Mouse (Mus musculus): ENCODE data around the gene Tomm40.

The Tomm40 gene

DNA sequence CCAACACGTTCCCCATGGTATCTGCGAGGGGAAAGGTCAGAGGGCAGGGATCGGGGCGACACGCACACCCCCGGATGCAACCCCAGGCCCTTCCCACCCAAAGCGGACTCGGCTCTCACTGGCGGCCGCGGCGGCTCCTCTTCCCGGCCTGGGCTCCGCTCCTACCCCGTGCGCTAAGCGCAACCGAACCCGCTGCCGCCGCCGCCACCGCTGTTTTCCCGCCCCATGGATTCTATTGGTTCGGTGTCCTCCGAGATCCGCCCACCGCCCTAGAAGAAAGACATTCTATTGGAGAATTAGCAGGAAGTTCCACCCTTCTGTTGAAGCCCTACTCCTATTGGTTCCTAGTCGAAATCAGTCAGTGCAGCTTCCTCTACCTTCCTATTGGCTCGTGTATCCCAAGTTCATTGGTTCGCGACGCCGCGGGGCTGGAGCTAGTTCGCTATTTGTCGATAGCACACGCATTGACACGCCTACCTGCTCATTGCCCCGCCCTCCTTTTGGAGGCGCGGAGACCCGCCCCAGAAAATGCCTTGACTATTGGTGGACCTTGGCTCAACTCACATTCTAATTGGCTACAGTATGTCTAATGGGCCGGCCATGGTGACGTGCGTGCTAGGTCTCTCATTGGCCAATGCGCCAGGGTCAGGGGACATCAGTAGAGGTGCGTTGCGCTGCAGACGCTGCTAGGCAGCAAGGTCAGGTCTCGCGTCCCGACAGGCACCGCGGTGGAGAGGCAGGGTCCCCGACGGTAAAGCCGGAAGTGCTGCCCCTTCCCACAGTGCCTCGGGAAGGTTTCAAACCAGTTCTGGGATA, at the start of gene Tomm40:
Gene Tomm40 (minus strand): TSS at position 200 of the 816 bp plus-strand sequence.
- DNase-seq (ENCODE audit: low spot score in 2 of 2): peak; percentile 99 to 100

DNA sequence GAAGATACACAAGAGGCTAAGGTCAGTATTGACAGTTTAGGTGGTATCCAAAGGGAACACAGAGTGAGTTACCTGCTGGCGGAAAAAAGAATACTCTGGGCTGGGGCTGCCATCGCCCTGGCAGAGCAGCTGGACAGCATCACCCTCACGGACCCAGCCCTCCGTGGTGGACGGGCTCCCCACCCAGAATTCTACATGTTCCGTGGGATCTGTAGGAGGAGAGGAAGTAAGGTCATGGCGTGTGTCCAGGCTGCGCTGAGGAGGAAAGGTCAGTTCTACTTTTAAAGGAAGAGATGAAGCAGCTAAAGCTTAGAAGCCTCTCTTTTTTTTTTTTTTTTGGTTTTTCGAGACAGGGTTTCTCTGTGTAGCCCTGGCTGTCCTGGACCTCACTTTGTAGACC, 49.3 kb upstream of the Tomm40 start:
- DNase-seq (ENCODE audit: low spot score in 2 of 2): no peak

DNA sequence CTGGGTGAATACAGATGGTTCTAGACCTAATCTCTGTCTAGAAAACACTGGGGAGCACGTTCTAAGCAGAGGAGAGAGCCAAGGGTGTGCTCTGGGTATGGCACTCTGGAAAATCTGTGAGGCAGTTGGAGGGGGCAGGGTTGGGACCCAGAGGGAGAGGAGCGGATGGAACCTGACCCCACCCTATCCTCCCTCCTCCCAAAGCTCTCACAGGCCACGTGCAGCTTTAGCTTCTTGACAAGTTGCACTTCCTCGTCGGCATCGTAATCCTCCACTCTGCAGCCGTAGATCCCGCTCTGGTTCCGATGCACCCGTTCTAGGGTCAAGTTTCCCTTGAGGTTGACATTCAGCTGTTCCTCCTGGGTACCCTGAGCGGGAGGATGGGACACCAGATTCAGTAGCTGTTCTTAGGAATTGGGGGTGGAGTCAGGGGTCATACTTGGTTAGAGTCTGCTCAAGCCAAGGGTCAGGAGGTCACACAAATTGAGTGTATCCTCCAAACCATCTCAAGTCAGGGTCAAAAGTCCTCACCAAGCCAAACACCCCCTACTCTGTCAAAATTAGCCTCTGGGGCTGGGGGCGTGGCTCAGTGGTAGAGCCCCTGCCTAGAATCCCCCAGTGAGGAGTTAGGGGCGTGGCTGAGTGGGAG, 48.7 kb upstream of the Tomm40 start:
- DNase-seq (ENCODE audit: low spot score in 2 of 2): no peak

DNA sequence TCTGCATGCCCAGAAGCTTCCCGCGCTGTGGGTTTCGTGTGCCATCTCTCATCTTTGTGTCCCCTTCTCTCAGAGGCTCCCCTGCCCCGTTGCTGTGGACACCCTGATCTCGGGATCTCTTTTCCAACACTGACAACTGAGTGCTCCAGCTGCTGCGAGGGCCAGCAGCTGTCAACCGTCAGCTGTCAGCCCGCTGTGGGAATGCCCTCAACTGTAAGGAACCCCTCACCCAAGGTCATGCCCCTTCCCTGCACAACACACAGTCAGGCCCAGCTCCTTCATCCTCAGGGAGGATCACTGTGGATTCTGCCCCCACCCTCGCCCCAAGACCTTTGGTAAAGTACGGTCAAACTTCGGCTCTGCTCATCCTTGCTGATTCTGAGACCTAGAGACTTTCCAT, 47.0 kb upstream of the Tomm40 start:
- DNase-seq (ENCODE audit: low spot score in 2 of 2): no peak

DNA sequence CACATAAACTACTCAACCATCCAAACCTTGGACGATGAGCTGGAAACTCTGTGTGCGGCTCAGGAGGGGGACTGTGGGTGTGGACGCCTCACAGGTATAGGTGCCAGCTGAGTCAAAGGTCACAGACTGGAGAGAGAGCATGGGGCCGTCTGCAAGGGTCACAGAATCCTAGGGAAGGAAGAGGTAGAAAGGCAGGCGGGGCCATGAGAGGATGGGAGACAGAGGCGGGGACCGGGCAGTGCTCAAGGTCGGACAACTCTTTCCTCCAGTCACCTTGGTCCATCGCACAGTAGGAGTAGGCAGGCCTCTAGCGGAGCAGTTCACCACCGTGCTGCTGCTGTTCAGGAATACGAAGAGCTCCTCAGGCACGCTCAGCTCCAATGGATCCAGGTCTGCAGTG, 44.8 kb upstream of the Tomm40 start:
- no peak for DNase-seq (ENCODE audit: low spot score in 2 of 2)

DNA sequence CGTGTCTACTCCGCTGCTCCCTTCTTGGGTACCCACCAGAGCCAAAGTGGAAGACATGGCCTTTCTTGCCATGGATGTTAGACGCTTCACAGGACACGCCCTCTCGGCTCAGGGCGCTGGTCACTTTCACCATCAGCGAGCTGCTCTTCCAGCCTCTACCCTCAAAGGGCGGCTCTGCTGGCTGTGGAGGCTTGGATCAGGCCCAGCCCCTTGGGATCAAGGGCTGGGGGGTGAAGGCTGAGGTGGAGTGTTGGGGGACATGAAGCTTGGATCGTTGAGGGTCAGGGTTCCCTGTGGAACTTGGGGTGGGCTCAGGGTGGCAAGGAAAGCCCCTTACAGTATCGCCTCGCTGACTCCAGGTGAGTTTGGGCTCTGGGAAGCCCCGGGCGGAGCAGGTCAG, 43.4 kb upstream of the Tomm40 start:
- no peak for DNase-seq (ENCODE audit: low spot score in 2 of 2)

DNA sequence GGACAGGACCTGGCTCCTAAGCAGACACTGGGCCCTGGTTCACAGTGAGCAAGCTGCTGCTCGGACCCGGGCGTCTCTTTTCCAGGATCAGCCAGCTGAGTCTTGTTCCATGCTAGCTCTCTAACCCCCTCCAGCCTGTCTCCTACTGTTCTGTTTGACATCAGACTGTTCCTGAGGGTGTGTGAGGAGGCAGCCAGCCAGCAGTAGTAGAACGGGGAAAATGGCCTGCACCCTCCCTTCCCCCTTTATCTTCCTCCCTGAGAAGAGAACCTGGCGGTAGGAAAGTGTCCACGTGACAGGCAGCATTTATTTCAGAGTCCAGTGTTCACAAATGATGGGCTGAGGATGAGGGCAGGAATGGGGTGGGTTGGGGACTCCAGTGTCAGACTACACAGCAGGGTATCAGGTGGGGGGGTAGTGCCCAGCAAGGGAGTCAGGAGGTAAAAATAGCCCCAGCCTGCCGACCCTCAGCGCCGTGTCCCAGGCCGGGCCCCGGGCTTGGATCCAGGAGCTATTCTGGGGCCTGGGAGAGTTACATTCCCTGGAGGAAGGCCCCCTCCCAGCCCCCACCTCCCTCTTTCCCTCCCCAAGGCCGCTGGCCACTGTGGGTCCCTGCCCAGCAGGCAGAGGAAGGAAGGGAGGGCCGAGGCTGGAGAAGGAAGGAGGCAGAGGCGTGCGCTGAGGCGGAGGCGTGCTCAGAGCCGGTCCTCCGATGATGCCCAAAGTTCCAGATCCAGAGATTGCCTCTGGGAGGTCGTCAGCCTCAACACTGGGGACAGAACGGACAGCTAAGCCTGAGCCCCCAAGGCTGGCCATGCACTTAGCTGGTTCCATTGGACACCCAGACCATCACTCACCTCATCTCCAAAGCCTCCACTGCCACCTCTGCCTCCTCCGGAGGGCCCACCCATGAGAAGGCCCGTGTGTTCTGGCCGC, 40.9 kb upstream of the Tomm40 start:
- DNase-seq (ENCODE audit: low spot score in 2 of 2): no peak

DNA sequence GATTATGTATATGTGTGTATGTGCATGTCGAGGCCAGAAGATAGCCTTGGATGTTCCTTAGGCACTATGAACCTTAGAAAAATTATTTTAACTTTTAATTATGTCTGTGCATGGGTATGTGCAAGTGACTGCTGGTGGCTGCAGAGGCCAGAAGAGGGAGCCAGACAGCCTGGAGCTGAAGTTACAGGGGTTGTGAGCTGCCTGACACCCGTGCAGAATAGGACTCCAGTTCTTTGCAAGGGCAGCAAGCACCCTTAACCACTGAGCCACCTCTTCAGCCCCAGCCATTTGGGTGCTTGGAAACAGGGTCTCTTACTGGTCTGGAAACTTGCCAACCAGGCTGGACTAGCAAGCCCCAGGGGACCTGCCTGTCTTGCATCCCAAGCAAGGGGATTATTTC, 39.8 kb upstream of the Tomm40 start:
- no peak for DNase-seq (ENCODE audit: low spot score in 2 of 2)

DNA sequence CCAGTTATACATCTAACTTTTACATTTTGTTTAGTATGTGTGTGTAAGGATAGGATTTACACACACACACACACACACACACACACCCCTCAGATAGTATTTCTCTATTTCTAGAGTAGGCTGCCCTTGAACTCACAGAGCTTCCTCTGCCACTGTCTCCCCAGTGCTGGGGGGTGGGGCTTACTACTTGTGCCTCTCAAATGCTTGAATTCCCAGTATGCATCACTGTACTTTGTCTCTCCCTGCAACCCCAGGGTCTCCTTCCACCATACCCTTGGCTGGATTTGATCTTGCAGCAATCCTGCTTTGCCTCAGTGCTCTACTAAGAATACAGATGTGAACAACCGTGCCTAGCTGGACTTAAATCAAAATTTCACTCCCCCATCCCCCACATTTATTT, 38.8 kb upstream of the Tomm40 start:
- DNase-seq (ENCODE audit: low spot score in 2 of 2): no peak

DNA sequence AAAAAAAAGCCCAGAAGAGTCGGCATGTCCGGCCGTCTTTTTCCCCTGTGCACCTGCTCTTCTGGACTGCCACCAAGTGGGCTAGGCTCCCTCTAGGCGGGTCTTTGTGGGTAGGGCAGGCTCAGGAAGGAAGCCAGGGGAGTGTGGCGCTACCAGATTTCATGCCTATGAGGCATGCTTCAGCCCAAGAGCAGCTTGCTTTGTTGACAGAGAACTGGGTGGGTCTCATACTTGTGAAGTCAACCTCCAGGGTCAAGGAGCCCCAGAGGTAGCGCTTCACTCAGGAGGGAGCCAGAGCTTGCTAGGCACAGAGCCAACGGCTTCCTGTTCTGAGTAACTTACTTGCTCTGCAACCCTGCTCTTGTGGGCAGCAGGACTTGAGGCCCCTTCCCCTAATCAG, 38.3 kb upstream of the Tomm40 start:
- no peak for DNase-seq (ENCODE audit: low spot score in 2 of 2)

DNA sequence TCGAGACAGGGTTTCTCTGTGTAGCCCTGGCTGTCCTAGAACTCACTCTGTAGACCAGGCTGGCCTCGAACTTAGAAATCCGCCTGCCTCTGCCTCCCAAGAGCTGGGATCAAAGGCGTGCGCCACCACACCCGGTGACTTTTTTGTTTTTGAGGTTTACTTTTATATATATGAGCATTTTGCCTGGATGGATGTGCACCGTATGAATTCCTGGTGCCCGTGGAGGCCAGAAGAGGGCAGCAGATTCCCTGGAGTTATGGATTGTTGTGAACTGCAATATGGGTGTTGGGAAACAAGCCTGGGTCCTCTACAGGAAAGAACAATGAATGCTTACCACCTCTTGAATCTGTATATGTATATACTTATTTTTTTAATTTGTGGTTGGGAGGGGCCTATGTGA, 37.4 kb upstream of the Tomm40 start:
- DNase-seq (ENCODE audit: low spot score in 2 of 2): no peak

DNA sequence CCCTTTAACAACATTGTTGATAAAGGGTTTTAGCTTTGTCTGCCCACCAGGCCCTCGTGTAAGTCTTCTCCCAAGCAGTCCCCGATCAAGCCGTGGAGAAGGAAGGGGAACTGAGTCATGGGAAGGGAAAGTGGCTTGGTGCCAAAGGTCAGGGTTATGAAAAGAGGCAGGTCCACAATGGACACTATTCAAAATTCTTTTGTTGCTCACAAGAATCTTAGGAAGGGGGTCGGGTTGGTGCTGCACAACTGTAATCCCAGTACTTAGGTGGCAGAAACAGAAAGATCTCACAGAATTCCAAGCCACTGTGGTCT, 35.8 kb upstream of the Tomm40 start:
- no peak for DNase-seq (ENCODE audit: low spot score in 2 of 2)

DNA sequence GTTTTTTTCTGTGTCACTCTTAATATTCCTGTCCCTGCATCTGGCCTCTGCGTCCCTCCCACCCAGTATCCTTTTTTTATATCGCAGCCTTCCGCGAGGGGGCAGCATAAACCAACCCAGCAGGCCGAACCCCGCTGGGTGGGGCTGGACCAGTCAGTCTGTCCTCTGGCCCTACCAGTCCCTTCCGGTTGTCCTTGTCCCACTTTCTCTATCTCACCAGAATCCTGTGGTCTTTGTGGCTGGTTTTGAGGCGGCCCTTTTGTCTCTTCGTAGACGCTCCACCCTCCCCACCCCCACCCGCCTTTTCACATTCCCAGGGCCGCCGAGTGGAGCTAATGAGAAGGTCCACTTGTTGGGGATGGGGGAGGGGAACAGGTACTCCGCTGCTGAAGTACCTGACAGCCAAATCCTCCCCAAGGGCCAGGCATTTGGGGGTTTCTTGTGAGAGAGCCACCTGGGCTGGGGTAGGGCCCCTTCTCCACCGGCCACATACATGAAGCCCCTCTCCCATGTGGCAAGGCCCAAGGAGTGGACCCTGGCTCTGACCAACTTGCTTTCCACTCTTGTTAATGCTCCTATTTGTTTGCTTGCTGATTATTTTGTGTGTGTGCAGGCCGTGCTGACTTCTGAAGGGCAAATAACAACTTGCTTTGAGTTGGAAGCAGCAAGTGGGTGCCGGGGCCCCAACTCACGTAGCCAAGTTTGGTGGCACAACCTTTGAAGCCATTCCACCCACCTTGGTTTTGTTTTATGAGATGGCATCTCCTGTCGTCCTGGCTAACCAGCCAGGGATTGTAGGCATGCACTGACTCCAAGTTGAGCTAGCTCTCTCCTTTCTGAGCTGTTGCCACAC, 35.2 kb upstream of the Tomm40 start, which contains the start of gene Nectin2:
Gene Nectin2 (minus strand): TSS at position 267 of the 853 bp plus-strand sequence.
- peak; percentile 79 to 86 for DNase-seq (ENCODE audit: low spot score in 2 of 2)

DNA sequence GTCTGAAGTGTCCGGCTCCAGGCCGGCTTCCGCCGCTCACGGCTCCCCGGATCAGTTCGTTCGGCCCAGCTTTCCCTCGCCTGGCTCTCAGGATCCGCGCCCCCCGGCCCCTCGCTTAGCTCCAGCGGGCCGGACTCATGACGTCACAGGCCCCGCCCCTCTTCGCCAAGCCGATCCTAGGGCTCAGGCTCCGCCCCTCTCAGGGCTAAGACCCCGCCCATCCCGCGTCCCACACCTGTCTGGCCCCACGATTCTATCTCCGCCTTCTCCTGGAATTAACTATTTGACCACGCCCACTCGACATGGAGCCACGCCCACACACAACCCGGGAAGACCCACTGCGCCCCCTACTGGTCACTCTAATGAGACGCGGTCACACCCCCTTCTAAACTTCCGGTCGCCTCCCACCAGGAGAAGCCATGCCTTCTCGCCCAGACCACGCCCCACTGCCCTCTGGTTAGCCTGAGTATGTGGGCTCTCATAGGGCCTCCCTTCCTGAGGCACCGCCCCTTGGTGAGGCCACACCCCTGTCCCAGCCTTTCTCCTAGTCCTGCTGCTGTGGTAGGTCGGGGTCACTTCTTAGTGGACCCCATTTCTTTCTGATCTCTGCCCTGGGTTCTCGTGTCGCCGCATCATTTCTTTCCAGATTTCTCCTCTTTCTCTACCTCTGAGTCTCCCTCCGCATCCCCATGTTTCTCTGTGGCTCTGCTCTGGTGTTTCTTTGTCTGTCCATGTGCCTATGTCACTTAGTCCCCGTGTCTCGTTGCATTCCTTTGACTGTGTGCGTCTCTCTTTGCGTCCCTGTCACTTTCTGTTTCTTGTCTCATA, 34.4 kb upstream of the Tomm40 start:
- DNase-seq (ENCODE audit: low spot score in 2 of 2): peak; percentile 95 to 97

DNA sequence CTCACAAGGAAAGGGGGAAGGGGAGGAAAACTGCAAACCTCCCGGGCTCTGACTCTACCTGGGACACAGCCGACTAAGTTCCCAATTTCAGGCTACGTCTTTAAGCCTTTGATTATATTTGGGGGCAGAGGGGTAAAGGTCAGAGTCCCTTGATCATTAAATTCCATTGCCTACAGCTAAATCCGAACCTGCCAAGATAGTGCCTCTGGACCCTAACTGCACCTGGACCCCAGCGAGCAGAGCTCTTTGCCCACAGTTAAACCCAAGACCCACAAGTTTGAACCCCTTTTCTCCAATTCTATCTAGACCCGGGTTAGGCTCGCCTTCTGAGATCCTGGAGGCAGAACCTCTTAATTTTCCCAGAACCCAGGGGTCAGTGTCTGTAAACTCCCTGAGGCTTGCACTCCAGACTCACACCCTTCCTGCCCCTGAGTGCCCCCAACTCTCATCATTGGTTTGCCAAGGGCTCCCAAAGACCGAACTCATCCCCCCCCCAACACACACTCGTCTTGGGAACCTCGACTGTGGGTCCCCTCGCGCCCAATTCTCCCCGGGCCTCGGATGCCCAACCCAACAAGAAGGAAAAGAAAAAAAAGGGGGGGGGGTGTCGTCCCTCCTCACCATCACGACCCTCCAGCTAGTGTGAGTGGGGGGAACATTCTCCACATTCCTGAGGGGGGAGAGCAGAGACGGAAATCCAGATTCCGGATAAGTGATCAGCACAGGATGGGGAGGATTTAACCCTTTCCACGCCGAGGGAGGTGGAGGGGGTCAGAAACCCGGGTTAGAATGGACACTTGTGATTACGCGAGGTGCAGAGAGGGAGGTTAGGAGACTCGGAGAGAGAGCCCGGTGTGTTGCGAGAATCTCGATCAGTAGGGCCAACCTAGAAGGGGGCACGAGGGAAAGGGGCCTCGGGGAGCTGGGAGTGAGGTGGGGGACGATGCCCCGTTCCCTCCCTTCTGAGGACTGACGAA, 33.3 kb upstream of the Tomm40 start:
- DNase-seq (ENCODE audit: low spot score in 2 of 2): no peak

DNA sequence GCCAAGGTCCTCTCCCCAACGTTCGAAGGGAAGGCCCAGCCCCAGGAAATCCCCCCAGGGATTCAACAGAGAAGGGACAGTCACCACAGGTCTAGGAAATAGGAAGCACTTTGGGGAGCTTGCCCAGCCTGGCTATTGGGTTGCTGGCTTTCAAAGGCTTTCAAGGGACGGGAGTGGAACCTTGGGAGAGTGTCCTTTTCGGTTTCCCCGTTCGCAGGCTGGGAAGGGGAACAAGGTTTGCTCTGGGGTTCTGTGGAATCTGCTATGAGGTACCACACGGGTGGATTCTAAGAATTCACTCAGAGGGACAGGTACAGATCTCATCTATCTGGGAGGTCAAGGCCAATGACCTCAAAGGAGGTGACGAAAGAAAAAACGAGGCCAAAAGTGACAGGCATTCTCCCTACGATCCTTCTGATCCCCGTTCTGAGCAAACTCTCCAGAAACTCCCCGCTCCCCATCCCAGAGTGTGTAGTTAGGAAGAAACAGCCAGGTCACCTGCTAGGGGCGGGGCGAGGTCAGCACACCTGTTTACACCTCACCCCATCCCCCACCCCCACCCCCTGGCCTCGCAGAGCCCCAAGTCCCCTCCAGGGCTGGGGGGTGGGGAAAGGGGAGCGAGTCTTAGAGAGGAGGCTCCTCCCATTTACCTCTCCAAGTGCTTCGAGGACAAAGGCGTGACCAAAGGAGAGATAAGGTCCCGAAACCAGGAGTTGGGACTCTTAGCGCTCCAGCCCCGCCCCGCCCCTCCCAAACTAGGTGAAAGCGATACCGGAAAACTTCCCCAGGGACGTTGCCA, 32.4 kb upstream of the Tomm40 start:
- no peak for DNase-seq (ENCODE audit: low spot score in 2 of 2)

DNA sequence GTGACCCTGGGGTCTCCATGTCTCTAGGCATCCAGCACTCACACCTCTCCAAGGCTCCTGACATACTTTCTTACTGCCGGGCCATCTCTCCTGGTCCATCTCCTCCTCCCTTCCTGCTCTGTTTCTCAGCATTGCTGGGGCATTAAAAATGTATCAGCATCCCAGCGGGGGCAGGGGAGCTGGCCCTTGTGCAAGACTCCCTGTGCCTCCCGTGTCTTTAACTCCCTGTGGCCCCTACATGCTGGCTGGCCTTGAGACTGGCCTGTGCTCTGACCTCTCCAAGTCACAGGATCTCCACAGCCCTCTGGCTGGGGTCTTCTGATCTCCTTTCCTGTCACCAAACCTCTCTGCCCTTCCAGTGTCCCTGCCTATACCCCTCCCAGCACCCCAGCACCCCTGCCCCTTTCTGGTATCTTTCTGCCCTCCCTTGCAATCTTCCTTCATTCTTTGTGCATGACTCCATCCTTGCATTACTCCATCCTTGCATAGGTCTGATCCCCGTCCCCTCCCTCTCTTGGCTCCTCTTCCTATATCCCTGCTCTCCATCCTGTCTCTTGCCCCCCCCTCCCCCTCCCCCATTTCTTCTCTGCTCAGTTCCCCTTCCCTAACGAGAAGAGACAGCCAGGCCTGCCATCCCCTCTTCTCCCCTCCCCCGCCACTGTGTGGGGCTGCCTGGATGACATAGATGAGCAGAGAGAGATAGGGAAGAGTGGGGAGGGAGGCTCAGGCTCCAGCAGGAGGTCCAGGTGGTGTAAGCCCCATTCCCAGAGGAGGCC, 31.4 kb upstream of the Tomm40 start:
- no peak for DNase-seq (ENCODE audit: low spot score in 2 of 2)

DNA sequence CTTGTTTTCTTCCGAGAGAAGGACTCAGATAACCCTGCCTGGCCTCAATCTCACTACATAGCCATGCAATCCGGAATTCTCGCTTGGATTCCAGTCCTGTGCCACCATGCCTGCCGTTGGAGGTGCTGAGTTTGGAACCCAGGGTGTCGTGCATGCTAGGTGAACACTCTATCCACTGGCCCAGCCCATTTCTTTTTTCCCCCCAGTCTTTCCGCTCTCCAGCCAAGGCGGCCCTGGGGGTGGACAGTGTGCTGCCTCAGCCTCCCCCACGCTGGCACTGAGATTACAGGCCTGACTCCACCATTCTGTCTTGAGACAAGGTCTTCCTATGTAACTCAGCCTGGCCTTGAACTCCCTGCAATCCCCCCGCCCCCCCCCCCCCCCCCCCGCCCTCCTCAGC, 30.7 kb upstream of the Tomm40 start:
- no peak for DNase-seq (ENCODE audit: low spot score in 2 of 2)
